Mouse (Mus musculus): ENCODE data around the gene Foxj1.

Gene Foxj1

GRCm38 (mm10) chr11:116280751-116281663, 54.2 kb downstream of the Foxj1 start, which contains the start of gene Galr2:
Gene Galr2, plus strand, starts transcription at chr11:116280939.
- H3K36me3 ChIP-seq (ENCODE audit: insufficient read depth, low read length): no peaks in the 10 kb centered on the region
- TF ChIP-seq CTCF (conservative IDR thresholded peaks at IDR 0.05; ENCODE audit: low read length): no peak

More at GRCm38 (mm10) chr11:116280751-116281663, 54.2 kb downstream of the Foxj1 start, which contains the start of gene Galr2:
- Histone ChIP-seq H3K4me1 (replicated peaks; ENCODE audit: low read depth, low read length) (peaks cover 37% of the 10 kb centered on the region), H3K27me3 (ENCODE audit: insufficient read depth, low read length) (peaks cover 66% of the 10 kb centered on the region), H3K9me3 (ENCODE audit: low read length) (no peaks in the 10 kb centered on the region), H3K4me3 (replicated peaks; ENCODE audit: low read length) (peak within 1 kb of the TSS; percentile 76)
